Mouse (Mus musculus): ENCODE measurements around the gene Gpr155.

Gpr155 gene

DNA sequence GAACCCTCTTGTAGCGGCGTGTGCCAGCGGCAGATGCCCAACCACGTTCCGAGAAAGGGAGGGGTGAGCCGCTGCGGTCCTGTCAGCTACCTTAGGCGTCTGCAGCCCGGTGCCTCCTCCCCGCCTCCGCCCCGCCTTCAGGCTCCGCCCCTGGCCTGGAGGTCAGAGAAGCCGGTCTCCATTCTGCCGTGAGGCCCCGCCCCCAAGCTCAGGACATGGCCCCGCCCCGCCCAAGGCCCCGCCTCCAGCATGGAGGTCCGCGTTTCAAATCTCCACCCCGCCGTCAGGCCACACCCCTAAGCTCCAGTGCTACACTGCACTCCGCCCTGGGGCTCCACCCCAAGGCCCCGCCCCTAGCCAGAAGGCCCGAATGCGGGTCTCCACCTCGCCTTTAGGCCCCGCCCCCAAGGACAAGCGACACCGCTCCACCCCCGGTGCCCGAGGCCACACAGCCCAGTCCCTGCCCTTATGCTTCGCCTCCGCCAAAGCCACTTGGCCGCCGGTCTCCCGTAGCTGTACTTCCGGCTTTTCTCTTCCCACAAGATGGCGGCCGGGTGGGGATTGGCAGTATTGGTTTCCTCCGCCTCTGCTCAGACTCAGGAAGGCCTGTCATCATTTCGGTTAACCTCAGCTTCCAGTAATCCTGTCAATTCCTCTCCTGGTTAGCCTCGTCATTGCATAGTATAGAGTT is at the start of gene Gpr155:
Gene Gpr155 (minus strand): TSS at position 217 of the 691 bp plus-strand sequence.
- peak; percentile 99 for DNase-seq (ENCODE audit: low spot score in 2 of 2)

DNA sequence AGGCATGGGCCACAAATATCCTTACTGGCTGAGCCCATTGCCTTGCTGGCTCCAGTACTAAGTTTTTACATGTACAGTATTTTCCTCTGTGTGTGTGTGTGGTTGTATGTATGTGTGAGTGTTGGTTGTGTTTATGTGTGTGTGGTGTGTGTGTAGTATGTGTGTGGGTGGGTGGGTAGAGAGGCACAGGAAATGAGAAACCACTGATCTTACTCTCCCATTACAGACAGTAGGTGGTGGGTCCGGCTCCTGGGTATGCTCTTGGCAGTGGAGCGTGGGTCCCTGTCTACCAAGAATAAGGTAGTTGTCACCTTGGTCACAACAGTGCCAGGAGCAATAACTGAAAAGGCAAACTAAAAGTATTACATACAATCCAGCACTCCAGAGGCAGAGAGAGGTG is 49.5 kb upstream of the Gpr155 start:
- DNase-seq (ENCODE audit: low spot score in 2 of 2), result no peak

DNA sequence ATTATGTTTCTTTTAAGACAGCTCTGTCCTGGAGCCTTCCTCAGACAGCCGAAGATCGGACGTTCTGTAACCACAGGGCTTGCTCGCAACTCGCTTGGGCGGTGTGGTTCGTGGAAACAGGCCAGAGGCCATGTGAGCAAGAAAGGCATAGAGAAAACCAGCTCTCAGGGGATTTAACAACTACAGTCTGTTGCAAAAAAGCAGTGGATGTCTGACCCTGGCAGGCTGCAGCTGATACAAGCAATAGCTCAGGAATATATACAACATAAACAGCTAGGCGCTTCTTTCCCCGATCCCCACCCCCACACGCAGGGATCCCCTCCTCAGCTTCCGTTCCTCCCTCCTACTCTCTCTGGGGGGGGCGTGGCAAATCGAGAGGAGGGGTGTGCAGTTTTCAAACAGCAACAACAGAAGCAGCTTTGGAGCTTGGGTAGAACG is 45.6 kb upstream of the Gpr155 start:
- DNase-seq (ENCODE audit: low spot score in 2 of 2), result no peak

DNA sequence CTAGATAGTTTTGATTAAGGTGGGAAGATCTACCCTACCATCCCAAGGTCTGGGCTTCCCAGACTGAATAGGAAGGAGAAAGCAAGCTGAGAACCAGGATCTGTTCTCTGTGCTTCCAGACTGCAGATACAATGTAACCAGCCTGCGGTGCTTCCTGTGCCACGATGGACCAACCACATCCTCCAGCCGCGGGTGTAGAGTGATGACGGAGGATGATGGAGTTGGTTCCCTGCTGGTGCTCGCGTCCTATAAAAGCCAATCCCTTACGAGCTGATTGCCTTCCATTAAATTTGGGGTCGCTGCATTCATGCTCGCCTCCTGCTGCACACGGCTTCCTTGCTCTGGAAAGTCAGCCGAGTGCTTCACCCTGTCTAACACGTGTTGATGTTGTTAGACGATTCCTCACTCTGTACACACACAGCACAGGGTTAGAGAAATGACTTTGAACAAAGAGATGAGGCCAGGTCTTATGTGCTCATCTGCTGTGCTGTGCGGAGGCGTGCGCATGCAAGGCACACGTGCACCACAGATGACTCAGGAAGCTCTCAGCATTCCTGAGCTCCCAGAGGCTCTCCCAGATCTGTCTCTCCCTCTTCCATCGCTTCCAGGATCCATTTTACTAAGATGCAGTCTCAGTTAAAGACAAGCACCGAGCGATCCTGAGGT is 42.6 kb upstream of the Gpr155 start:
- no peak for DNase-seq (ENCODE audit: low spot score in 2 of 2)

DNA sequence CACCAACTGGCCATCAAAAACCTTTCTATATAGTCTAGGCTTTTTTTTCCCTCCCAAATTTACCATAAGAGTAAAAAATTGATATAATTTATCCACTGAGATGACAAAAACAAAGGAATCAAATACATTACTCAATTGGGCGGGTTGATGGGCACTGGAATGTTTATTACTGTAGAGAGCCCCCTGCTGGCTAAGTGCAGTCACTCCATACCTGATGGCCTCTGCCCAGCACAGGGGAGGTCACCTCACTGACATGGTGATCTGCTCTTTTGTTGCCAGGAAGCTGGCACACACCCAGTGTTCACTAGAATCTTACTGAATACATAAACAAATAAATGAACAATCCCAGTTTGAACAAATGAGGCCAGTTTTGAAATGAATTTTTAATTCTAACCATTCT is 40.9 kb upstream of the Gpr155 start:
- no peak for DNase-seq (ENCODE audit: low spot score in 2 of 2)

DNA sequence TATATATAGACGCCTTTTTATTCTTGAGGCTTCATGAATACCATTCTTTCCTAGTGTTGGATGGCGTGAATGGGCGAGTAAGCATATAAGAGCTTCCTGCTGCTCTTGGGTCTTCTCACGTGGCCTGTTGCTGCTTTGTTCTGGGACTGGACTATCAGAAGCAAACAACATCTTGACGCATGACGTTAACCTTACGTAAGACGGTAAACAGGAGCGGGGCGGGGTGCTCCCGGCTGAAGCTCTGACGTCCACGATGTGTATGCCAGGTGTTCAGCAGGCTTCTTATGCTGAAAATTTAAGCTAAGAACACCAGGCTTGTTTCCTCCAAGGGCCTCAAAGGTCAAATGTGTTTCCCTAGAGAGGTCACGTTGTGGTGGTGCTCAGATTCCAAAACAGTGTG is 39.5 kb upstream of the Gpr155 start:
- DNase-seq (ENCODE audit: low spot score in 2 of 2), result no peak

DNA sequence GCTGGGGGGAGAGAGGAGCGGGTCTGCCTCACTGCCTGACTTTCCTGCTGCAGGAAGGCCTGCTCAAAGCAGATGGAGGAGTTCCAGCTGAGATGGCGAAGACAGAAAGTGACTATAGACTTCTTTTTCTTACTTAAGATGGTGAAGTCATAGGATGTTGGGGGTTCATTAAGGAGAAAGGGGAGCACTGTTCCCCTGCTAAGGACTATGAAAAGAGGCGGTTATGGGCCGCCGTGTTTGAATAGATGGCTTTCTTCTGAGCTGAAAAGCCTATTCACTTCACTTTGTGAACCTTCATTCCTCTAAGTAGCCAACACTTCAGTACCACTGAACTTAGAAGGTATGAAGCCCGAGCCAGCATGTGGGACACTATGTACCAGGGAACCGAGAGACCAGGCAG is 33.4 kb upstream of the Gpr155 start:
- DNase-seq (ENCODE audit: low spot score in 2 of 2), result no peak

DNA sequence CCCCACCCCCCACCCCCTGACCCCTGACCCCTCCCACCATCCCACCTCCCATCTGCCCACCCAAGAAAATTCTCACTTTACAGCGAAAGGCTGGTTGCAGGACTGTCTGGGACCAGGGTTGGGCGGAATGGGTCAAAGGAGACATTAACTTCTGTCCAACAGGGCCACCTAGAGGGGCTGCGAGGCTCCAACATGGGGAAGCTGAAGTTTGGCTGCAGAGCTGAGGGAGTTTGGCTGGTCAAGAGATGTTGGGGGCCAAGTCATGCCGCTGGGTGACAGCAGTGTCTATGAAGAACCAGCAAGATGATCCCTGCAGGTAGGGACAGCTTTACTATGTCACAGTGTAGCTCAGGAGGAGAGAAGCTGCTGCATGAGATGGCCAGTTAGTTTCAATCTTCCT is 32.9 kb upstream of the Gpr155 start:
- peak in 1 of 2 experiments; percentile 32 for DNase-seq (ENCODE audit: low spot score in 2 of 2)

DNA sequence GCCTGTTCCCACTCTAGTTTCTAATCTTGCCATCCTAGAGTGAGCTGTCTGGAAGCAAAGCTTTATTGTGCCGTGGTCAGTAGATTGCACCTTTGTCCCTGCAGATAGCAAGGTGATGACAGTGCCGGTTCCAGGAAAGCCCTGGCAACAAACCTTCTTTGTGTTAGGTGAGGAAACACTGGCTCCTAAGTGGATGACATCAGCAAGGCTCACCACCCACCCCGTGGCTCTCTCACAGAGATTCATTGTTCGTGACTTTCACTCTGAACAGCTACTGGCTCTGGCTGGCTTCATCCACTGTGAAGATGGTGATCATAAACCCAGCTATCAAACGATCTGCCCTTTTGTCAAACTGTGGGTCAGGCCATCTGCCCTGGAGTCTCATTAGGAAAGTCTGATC is 29.5 kb upstream of the Gpr155 start:
- DNase-seq (ENCODE audit: low spot score in 2 of 2), result no peak

DNA sequence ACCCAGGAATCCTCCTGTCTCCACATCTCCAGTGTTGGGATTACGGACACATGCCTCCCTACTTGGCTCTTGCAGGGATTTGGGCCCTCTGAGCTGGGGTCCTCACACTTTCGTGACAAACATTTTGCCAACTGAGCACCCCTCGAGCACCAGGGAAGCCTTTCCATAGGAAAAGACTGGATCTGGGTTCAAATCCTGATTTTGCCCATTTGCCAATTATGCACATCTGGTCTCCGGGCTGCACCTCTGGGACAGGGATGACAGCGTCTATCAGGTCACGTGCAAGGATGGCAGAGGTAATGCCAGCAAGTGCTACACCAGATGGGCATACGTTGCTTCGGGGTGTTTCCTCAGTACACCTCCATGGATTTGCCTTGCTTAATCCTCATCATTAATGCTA is 23.7 kb upstream of the Gpr155 start:
- no peak for DNase-seq (ENCODE audit: low spot score in 2 of 2)

DNA sequence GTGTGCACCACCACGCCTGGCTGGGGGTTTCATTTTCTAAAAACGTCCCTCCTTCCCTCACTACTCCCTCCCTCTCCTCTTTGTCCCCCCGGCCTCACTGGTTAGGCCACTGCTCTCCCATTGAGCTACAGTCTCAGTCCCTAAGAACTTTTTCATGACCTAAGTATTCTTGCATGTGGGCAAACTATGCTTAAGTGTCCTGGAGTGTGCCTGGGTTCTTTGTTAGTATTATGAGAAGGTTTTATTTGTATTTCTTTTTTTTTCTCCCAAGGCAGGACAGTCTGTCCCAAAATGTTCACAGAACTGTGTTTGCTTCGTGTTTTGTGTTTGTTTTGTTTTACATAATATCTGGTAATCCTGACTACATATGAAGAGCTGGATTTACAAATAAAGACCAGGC is 21.3 kb upstream of the Gpr155 start:
- peak in 1 of 2 experiments; percentile 48 for DNase-seq (ENCODE audit: low spot score in 2 of 2)

DNA sequence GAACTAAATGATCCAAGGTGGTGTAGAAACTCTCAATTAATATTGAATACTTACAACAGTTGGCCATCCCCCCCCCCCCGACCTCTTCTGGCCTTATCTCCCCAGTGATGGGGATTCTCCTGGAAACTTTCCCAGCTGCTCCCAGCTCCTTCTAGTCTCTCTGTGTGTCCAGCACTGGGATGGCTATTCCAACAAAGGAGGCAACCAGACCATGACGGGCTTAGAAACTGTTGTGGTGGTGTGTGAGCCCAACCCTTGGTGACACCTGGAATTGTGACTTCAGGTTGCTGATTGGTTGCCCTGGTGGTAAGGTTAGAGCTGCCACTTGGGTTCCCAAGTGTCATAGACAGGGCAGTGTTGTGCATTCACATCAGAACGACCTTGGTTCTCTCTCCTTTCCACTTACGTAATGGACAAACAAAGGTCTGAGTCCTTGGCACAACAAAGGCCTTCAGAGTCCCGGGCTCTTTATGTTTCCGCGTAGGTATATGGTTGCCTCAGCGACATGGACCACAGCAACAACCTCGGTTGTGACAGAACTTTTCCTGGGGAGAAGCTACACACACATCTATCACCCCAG is 20.1 kb upstream of the Gpr155 start:
- peak in 1 of 2 experiments; percentile 28 for DNase-seq (ENCODE audit: low spot score in 2 of 2)

DNA sequence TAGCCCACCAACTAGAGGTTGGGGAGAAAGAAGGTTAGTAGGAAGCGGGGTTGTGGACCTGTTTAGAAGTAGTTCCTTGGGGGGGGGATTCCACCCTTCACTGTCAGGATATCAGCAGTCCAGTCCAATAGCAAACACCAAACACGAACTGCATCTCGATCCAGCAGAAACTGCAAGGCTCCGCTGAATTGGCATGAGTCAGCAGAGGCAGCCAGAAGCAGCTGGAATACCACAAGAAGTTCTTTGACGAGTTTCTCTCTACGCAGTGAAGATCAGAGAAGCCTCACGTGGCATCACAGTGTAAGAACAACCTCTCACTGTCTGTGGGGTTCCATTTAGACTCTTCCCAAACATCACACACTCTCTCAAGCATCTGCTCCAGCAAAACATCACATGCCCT is 18.6 kb upstream of the Gpr155 start:
- DNase-seq (ENCODE audit: low spot score in 2 of 2), result no peak

DNA sequence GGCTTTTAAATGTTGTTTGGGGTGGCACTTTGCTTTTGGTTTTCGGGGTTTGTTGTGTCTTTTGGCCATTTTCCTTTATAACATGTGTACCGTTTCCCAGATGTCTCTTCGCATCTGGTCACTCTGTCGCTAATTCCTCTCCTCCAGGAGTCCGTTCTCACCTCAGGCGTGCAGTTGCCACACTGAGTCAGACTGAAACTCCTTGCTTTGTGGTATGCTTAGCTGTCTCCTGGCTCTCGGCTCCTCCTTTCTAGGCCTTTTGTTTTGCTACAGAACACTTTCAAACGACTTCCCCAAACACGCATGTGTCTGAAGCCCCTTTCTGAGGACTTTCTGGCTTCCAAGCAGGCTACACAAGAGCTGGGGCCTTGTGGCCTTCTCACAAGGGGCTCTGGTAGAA is 18.1 kb upstream of the Gpr155 start:
- DNase-seq (ENCODE audit: low spot score in 2 of 2), result no peak

DNA sequence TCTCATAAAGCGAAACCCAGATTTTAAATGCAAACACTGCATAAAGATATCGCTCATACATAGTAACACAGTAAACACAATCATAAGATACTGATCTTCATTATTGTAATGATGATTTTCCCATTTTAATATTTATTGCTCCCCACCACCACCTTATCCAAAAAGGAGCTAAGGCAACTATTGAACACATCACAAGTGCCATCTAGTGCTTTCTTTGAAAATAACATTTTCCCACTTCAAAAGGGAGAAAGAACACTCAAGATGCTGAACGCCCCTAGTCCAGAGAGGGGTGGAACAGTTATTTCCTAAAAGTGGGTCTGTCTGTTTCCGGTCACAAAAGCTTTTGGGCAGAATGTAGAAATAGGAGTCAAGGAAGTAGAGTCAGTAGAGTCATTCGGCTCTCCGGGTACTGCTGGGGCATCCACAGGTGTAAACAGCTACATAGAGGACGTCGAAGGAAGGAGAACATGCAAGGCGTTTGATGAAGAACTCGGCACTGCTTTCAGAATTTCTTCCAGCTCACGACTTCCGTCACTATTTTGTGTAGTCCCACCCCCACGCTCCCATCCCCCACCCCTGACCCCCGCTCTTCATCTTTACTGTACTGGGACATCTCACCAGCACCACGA is 17.1 kb upstream of the Gpr155 start:
- DNase-seq (ENCODE audit: low spot score in 2 of 2), result no peak

DNA sequence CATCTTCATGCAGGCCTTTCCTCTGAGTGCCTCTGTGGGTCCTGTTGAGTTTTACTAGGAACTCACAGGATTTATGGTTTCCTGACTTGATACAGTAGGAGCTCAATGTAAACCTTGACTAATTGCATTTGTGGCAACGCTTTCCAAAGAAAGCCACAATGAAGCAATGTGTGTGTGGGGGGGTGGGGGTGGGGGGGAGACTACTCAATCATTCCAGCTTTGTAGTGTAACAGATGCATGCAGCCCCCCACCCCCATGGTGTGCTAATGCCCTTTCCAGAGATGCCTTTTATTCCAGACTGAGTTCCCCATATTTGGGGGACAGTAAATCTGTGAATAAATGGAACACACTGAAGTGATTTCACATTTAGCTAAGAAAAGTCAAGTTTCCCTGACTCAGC is 15.3 kb upstream of the Gpr155 start:
- DNase-seq (ENCODE audit: low spot score in 2 of 2), result no peak

DNA sequence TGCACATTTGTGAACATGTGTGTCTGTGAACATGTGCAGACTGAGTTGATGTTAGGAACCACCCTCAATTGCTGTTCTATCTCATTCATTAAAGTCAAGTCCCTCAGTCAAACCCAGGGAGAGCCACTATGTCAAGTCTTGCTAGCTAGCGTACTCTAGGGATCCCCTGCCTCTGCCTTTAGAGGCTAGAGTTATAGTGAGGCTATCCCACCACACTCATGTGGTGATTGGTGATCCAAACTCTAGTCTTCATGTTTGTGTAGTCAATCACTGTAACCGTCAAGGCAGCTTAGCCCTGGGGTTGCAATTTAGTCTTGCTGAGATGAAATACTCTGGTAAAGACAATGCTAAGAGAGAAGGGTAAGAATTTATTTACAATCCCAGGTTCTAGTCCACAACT is 11.1 kb upstream of the Gpr155 start:
- DNase-seq (ENCODE audit: low spot score in 2 of 2), result no peak

DNA sequence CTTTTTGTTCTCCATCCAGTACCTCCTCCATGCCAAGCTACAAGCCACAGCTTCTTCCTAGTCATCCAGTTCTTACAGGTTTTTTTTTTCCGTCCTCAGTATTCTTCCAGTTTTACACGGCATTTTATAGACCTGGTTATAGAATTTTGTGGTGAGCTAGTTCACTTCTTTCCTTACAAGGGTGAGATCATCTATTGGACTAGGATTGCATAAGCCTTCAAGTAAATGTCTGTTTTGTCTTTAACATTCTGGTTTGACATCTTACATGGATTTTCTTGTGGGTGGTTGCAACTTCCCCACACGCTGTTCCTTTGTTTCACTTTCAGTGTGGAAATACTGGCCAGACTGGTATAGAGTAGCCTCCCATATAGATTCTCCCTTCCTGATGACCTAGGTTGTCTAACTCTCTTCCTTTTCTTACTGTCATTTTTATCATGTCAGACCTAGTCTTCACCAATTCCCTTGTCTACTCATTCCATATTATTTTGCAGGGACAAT is 10.5 kb upstream of the Gpr155 start:
- DNase-seq (ENCODE audit: low spot score in 2 of 2), result no peak

DNA sequence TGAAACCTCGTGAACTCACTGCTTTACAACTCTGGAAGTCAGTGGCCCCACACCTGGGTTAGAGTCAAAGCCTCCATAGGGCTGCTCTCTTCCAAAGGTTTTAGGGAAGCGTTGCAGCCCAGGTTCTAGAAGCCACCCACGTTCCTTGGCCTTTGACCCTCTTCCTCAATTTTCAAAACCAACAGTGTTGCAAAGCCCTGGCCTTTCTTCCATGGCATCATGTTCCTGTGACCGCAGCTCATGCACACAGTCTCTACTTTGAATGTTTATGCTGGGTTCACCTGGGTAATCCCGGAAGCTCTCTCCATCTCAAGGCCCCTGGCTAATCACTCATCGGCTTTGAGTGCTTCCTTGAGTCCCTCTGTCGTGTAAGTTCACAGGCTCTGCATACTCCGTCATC is 9.1 kb upstream of the Gpr155 start:
- no peak for DNase-seq (ENCODE audit: low spot score in 2 of 2)

DNA sequence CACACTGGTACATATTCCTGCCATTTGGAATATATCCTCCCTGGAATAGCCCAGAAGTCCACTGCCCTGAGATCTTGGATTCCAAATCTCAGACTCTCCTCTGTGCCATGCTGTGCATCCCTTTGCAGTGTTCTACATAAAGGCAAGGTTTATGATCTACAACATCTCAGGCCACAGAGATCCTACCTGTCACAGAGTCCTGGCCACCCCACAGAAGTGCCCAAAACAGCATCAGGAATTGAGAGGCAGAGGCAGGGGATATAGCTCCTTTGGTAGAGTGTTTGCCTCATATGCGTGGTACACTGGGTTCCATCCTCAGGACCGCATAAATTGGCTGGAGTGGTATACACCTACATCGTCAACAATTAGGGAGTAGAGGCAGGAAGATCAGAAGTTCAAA is 8.1 kb upstream of the Gpr155 start:
- DNase-seq (ENCODE audit: low spot score in 2 of 2), result no peak

DNA sequence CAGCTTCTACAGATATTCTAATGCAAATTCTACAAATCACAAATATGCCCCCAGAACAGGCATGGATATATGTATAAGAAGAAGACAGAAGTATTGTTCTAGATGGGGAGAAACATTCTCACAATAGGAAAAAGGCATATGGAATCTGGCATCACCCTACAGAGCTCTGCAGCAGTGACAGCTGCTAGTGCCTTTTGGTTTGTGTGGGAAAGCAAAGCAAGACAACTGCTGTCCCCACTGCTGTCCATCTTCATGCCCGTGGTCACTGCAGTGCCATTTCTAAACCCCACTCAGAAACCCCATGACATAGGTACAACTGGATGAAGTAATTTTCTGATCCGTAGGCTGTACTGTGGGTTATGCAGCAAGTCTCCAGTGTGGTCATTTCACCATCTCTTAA is 6.4 kb upstream of the Gpr155 start:
- DNase-seq (ENCODE audit: low spot score in 2 of 2), result no peak

DNA sequence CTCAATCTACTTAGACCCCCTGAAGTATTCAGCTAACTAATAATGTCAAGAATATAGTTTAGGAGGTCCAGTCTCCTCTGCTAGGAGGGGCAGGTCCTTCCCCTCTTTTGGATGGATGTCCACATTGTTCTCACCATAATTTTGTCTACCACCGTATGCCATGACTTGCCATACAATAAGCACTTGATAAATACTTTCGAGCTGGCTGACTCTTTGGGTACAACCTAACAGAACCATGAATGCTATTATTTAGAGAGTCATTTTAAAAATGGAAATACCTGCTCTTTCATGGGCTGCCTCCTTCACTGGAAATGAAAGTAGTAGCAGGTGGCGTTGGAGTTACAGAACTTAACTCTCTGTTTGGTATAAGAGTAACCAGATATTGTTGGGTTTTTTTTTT is 3.6 kb upstream of the Gpr155 start:
- DNase-seq (ENCODE audit: low spot score in 2 of 2), result no peak

DNA sequence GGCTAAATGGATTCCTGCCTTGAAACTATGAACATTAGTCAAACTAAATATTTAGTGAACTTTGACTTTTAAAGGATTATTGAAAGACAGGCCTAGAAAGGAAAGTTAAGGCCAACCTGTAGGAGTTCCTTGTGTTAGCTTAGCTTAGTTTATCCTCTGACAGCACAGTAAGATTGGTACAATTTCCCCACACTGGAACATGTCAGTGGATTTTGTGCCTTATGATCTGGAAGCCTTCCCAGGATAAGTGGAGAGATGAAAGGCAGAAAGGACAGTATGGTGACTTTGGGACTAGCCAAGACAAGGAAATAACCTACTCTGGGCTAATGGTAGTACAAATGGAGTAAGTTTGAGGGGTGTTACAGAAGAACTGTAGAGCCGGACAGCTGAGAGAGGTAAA is 1.4 kb upstream of the Gpr155 start:
- DNase-seq (ENCODE audit: low spot score in 2 of 2), result no peak
